Mouse (Mus musculus) heart, embryonic 12.5 days (tissue): ENCODE measurements around the gene Vegfc. TPM values are rescaled to one million over a fixed set of nuclear protein-coding genes. Genes with fewer than 3 reads are reported as not detected.

Experiments
- ATAC-seq: fragments of 200-750 bp; cut with Nextera tagmentation; 2 replicates; pipeline ENCODE4 v1.8.0; 2017; ENCODE audit warnings: moderate TSS enrichment, moderate library complexity; ENCODE audit not compliant: insufficient number of reproducible peaks, low FRiP score
- H3K27ac ChIP-seq: fragments of 300-500 bp; sonication (generic); 2 replicates; pipeline ENCODE4 v1.5.1; 2016; ENCODE audit warnings: mild to moderate bottlenecking, moderate library complexity; ENCODE audit not compliant: poor library complexity, severe bottlenecking
- H3K27me3 ChIP-seq: fragments of 300-500 bp; sonication (generic); replicated peaks from 2 replicates; pipeline ENCODE4 v1.6.1; 2016; ENCODE audit warnings: mild to moderate bottlenecking, moderate library complexity
- H3K36me3 ChIP-seq: fragments of 300-500 bp; sonication (generic); 2 replicates; pipeline ENCODE4 v1.6.1; 2016; ENCODE audit warnings: mild to moderate bottlenecking, moderate library complexity
- H3K4me1 ChIP-seq: fragments of 300-500 bp; sonication (generic); replicated peaks from 2 replicates; pipeline ENCODE4 v1.6.1; 2016; ENCODE audit warnings: mild to moderate bottlenecking
- H3K4me2 ChIP-seq: fragments of 300-500 bp; sonication (generic); 2 replicates; pipeline ENCODE4 v1.6.1; 2016; ENCODE audit warnings: mild to moderate bottlenecking, moderate library complexity
- H3K4me3 ChIP-seq: fragments of 300-500 bp; sonication (generic); 2 replicates; pipeline ENCODE4 v1.5.1; 2016; ENCODE audit warnings: mild to moderate bottlenecking
- H3K9ac ChIP-seq: fragments of 300-500 bp; sonication (generic); 2 replicates; pipeline ENCODE4 v1.6.1; 2016; ENCODE audit warnings: mild to moderate bottlenecking, moderate library complexity
- H3K9me3 ChIP-seq: fragments of 300-500 bp; sonication (generic); replicated peaks from 2 replicates; pipeline ENCODE4 v1.6.1; 2016; ENCODE audit warnings: mild to moderate bottlenecking, moderate library complexity
- WGBS: fragments of 180-500 bp; shearing (Covaris S2); methylation state at CpG from one replicate; pipeline ENCODE4 v1.1.7; 2016; 5-methylcytosine and 5-hydroxymethylcytosine counted together
- polyA plus RNA-seq: library from polyadenylated mRNA; unstranded; fragments of >200 nt; fragmentation: Nextera tagmentation; extraction: Ambion mirVana; gene quantifications from 2 replicates; pipeline ENCODE4 v1.2.1, GENCODE M21; 2016

Gene Vegfc
- polyA plus RNA-seq, 1 experiment from 2014 or later: 19.7 TPM

DNA sequence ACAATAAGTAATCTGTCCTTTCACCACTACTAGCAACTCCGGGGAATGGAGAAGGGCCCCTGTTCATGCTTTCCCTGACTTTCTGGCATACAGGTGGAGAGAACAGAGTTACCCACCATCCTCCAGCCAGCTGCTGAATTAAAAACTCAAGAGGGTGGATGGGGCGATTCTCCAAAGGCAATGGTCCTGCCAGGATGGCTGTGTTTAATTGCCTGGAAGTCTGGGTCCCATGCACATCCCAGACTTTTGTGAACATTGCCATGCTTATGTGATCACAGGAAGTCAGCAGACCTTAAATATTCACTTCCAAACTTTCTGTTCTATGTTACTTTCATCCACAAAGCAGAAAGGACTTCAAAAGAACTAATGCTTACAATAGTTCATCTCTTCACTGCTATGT lies 107.9 kb downstream of the Vegfc start:
- H3K4me3 ChIP-seq: no peak overlapping the region
- H3K4me2 ChIP-seq: no peak overlapping the region
- peaks cover 40% of the 10 kb centered on the region for H3K36me3 ChIP-seq
- ATAC-seq: no peak
- no peaks in the 10 kb centered on the region for H3K27me3 ChIP-seq
- no peak overlapping the region for H3K9ac ChIP-seq
- no peak overlapping the region for H3K27ac ChIP-seq
- H3K9me3 ChIP-seq: no peaks in the 10 kb centered on the region
- no peaks in the 10 kb centered on the region for H3K4me1 ChIP-seq
- 83% methylated on average over 2 of the region's 2 CpGs for WGBS

DNA sequence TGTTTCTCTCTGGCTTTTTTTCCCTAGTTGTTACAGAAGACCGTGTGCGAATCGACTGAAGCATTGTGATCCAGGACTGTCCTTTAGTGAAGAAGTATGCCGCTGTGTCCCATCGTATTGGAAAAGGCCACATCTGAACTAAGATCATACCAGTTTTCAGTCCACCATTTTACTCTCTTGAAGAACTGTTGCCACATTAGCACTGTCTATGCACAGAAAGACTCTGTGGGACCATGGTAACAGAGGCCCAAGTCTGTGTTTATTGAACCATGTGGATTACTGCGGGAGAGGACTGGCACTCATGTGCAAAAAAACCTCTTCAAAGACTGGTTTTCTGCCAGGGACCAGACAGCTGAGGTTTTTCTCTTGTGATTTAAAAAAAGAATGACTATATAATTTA lies 108.5 kb downstream of the Vegfc start:
- Histone ChIP-seq H3K9me3 (no peaks in the 10 kb centered on the region), H3K27me3 (no peaks in the 10 kb centered on the region), H3K9ac (no peak overlapping the region), H3K36me3 (peaks cover 39% of the 10 kb centered on the region), H3K27ac (no peak overlapping the region), H3K4me3 (no peak overlapping the region), H3K4me2 (no peak overlapping the region), H3K4me1 (no peaks in the 10 kb centered on the region)
- no peak for ATAC-seq
- WGBS: 91% methylated on average over 6 of the region's 6 CpGs

DNA sequence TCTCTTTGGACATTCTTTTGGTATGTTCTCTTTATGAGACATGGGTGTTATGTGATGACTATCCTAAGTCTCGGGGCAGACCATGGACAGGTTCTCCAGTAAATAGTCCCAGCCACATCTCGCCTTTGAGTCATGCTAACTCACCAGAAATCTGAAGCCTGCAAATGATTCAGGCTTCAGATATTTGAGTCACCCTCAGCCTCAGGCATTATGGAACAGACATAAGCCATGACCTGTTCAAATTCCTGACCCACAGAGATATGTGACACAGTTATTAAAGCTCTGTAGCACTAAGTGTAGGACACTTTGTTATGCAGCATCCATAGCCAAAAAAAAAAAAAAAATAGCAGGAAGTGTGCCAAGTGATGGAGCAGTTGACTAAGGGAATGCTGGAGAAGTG lies 138.8 kb downstream of the Vegfc start:
- no peaks in the 10 kb centered on the region for H3K27me3 ChIP-seq
- H3K9me3 ChIP-seq: no peaks in the 10 kb centered on the region
- H3K4me2 ChIP-seq: no peak overlapping the region
- H3K27ac ChIP-seq: no peak overlapping the region
- WGBS: 64% methylated on average over 2 of the region's 2 CpGs
- no peaks in the 10 kb centered on the region for H3K36me3 ChIP-seq
- no peak overlapping the region for H3K9ac ChIP-seq
- no peak overlapping the region for H3K4me3 ChIP-seq
- no peak for ATAC-seq
- H3K4me1 ChIP-seq: no peaks in the 10 kb centered on the region

GRCm38 (mm10) chr8:54228801-54229204 lies 151.4 kb downstream of the Vegfc start:
- Histone ChIP-seq H3K9ac (no peak overlapping the region), H3K4me2 (no peak overlapping the region), H3K4me3 (no peak overlapping the region), H3K36me3 (no peaks in the 10 kb centered on the region), H3K9me3 (no peaks in the 10 kb centered on the region), H3K27me3 (no peaks in the 10 kb centered on the region), H3K4me1 (no peaks in the 10 kb centered on the region), H3K27ac (peak overlapping the region; percentile 40; the same call in 1 of the 2 replicates)
- no peak for ATAC-seq
- WGBS: 21% methylated on average over 1 of the region's 1 CpGs

DNA sequence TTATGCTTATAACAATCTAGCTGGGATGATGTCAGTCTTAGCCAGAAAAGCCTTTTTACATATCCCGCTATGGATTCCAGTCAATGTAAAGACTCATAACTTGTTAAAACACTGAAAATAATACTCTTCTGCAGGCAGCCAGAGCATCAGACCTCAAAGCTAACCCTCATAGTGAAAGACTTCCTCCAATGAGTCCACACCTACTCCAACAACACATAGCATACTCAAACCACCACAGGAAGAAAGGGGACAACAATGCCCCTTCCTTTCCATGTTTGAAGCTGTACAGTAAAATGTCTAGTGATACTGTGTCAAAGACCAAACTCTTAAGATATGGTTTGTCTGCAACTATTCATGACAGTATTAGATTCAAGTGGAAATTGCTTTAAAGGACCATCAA lies 153.2 kb downstream of the Vegfc start:
- H3K4me3 ChIP-seq: no peak overlapping the region
- no peak overlapping the region for H3K27ac ChIP-seq
- no peak overlapping the region for H3K4me2 ChIP-seq
- no peaks in the 10 kb centered on the region for H3K36me3 ChIP-seq
- 96% methylated on average over 1 of the region's 1 CpGs for WGBS
- no peaks in the 10 kb centered on the region for H3K9me3 ChIP-seq
- H3K4me1 ChIP-seq: no peaks in the 10 kb centered on the region
- no peak overlapping the region for H3K9ac ChIP-seq
- no peak for ATAC-seq
- no peaks in the 10 kb centered on the region for H3K27me3 ChIP-seq

DNA sequence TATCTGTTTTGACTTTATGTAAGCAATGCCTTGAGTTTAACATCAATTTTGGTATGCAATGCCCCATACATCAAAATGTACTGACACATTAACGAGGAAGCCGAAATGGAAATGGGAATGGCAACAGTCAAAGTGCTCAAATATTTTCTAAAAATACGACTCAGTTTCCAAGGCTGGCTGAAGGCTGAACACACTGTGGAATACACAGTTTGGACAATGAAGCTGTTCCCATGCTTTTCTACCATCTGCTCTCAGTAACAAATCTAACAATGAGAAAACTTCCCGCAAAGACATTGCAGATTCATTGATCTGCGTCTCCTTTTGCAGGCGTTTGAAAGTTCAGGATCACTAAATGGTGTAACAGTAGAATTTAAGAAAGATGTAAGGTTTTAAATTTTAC lies 155.9 kb downstream of the Vegfc start:
- no peak for ATAC-seq
- Histone ChIP-seq H3K9me3 (no peaks in the 10 kb centered on the region), H3K27ac (no peak overlapping the region), H3K9ac (no peak overlapping the region), H3K27me3 (no peaks in the 10 kb centered on the region), H3K36me3 (no peaks in the 10 kb centered on the region), H3K4me2 (no peak overlapping the region), H3K4me1 (no peaks in the 10 kb centered on the region), H3K4me3 (no peak overlapping the region)
- WGBS: 86% methylated on average over 6 of the region's 6 CpGs
